Mouse (Mus musculus) c-Kit-positive CD71-positive TER-119-negative erythroid progenitor cells, embryonic 14.5 days (primary cell): Measurements from ENCODE around the gene Stk36.

Source experiments
- DNase-seq: peaks from one replicate; pipeline ENCODE4 v3.0.0-alpha.2; 2013; ENCODE audit warnings: low read depth

Gene Stk36

DNA sequence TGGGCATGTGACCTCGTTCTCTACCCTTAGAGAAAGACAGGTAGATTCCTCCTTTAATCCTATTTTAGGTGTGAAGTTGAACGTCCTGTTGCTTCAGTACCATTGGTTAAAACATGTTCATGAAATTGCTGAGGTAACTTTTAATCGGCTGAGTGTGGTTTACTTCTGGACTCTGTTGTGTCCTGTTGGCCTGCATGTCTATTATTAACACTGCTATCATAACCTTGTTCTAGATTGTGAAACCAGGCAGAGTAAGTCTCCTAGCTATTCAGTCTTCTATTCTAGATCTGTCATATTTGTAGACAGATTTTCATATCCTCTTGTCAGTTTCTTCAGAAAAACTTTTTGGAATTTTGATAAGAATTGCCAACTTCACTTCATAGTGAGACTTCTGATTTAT is 67.1 kb downstream of the Stk36 start:
- no peak for DNase-seq

DNA sequence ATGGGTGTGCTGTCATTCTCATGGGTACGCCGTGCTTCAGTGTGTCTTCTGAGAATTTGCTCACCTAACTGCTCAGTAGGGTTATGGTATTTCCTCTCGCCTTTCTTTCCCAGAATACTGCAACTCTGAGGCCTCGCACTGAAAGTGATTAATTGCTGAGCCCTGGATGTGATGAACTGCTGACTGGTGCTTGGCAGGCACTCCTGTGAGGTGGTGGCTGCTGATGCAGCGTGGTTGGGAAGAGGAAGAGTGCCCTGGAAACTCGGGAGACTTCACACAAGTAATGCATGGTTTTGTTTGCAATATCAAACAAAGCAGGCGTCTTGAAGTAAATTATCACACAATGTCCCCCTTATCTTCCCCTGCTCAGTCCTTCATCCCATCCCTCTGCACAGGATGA is 71.5 kb downstream of the Stk36 start:
- no peak for DNase-seq

DNA sequence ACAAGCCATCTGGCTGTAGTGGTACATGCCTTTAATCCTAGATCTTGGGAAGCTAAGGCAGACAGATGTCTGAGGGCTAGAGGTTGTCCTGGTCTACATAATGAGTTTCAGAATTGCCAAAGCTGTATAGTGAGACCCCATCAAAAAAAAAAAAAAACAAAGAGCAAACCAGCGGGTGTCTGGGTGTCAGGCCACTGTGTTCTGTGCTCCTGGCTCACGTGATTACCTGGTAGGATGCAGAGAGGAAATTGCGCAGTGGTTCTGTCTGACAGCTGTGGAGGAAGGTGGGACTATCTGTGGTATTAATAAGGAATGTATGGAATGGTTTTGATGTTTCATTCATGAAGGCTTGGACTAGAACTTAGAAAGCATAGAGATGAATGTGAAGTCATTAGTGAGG is 75.6 kb downstream of the Stk36 start:
- no peak for DNase-seq

DNA sequence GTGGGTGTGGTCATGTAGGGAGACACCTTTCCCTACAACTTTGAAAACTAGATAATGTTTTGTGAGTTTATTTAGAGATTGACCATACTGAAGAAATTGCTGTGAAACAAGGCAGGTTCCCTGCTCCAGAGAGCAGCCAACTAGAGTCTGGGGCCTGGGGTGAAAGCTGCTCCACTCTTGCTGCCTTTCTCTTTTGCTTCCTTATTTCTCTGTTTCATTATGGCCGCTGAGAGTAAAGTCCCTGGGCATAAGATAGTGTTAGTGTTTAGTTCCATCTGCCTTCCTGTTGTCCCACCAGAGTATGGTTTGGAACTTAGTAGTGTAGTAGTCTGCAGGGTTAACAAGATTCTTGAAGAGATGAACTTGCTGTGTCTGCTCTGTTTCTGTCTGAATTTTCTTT is 76.6 kb downstream of the Stk36 start:
- no peak for DNase-seq
